Mouse (Mus musculus) cortical plate, adult 2 months (tissue): ENCODE results near the gene Lsamp.

Source experiments
- CTCF ChIP-seq: fragments of 200-500 bp; IDR thresholded peaks from 2 replicates; pipeline ENCODE4 v1.5.1; 2011; ENCODE audit warnings: mild to moderate bottlenecking, control low read depth, low read length; ENCODE audit not compliant: insufficient read depth; ENCODE audit errors: extremely low read depth
- POLR2A ChIP-seq: fragments of 200-500 bp; IDR thresholded peaks from 2 replicates; pipeline ENCODE4 v1.6.1; 2011; ENCODE audit warnings: mild to moderate bottlenecking, low read length, control low read depth; ENCODE audit not compliant: insufficient read depth; ENCODE audit errors: extremely low read depth

DNA sequence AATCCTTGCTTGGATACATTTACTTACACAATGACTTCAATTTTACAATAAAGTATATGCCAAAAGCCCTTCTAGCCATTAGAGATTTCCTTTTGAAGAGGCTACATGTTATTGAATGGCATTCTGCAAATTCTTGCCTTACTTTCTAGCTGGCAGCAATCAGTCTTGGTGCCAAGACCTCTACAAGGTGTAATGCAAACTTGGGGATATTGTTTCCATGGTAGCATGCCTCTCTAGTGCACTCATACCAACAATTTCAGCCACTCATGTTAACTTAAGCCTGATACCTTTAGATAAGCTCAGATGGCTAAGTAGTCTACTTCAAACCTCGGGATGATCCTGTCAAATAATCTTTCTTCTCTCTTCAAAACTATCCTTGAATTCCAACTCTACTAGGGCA, 11.4 kb upstream of the Lsamp start:
- TF ChIP-seq CTCF, result no peak
- TF ChIP-seq POLR2A, result no peak
